Mouse (Mus musculus) left cerebral cortex, postnatal 25 days (tissue): Measurements from ENCODE around the gene Shc2. TPM values are rescaled to one million over a fixed set of nuclear protein-coding genes. Genes with fewer than 3 reads are reported as not detected.

Source experiments
- DNase-seq, 2 experiments: peaks; one replicate each; pipeline ENCODE4 v3.0.0; 2022; ENCODE audit warnings: low spot score in 2 of 2, mixed read lengths in 1 of 2
- intact Hi-C: fragments of 180-260 bp; cut with DNase I; formaldehyde crosslinking; loops from one replicate; pipeline ENCODE4 v1.15.1; 2025
- total RNA-seq, 2 experiments: library from RNA; stranded (reverse); gene quantifications; 2 replicates each; pipeline ENCODE4 v1.2.3; 2021

Shc2 gene
- total RNA-seq, 2 experiments from 2014 or later = 42.2 to 44.4 TPM

- intact Hi-C loops = no loop called here
- no peak for DNase-seq
Measured at GRCm38 (mm10) chr10:79587061-79587751, 50.5 kb downstream of the Shc2 start, which contains the start of gene Theg. Gene Theg (minus strand): TSS chr10:79587331.

GRCm38 (mm10) chr10:79586243-79586642, 51.5 kb downstream of the Shc2 start:
- no peak for DNase-seq
- intact Hi-C loops = no loop called here

GRCm38 (mm10) chr10:79585723-79586122, 52.0 kb downstream of the Shc2 start:
- DNase-seq = no peak
- intact Hi-C loops = no loop called here

- DNase-seq = no peak
- intact Hi-C loops = no loop called here
Measured at GRCm38 (mm10) chr10:79585136-79585535, 52.6 kb downstream of the Shc2 start.

GRCm38 (mm10) chr10:79584426-79584825, 53.3 kb downstream of the Shc2 start:
- no peak for DNase-seq
- intact Hi-C loops = no loop called here

GRCm38 (mm10) chr10:79584021-79584420, 53.7 kb downstream of the Shc2 start:
- intact Hi-C loops = no loop called here
- no peak for DNase-seq

GRCm38 (mm10) chr10:79581501-79581900, 56.2 kb downstream of the Shc2 start:
- intact Hi-C loops = no loop called here
- DNase-seq = no peak

GRCm38 (mm10) chr10:79580811-79581210, 56.9 kb downstream of the Shc2 start:
- intact Hi-C loops = no loop called here
- peak in 1 of 2 experiments; percentile 37 for DNase-seq

- no peak for DNase-seq
- intact Hi-C loops = no loop called here
Measured at GRCm38 (mm10) chr10:79580356-79580755, 57.4 kb downstream of the Shc2 start.

GRCm38 (mm10) chr10:79579781-79580180, 57.9 kb downstream of the Shc2 start:
- intact Hi-C loops = no loop called here
- DNase-seq = no peak

GRCm38 (mm10) chr10:79578891-79579290, 58.8 kb downstream of the Shc2 start:
- intact Hi-C loops = no loop called here
- DNase-seq = no peak

GRCm38 (mm10) chr10:79578276-79578675, 59.4 kb downstream of the Shc2 start:
- intact Hi-C loops = no loop called here
- no peak for DNase-seq

GRCm38 (mm10) chr10:79577376-79577775, 60.3 kb downstream of the Shc2 start:
- DNase-seq = no peak
- intact Hi-C loops = no loop called here

- intact Hi-C loops = no loop called here
- DNase-seq = peak in 1 of 2 experiments; percentile 64
Measured at GRCm38 (mm10) chr10:79575754-79576153, 62.0 kb downstream of the Shc2 start.

- intact Hi-C loops = no loop called here
- DNase-seq = no peak
Measured at GRCm38 (mm10) chr10:79574796-79575195, 62.9 kb downstream of the Shc2 start.

- intact Hi-C loops = no loop called here
- no peak for DNase-seq
Measured at GRCm38 (mm10) chr10:79574350-79574749, 63.4 kb downstream of the Shc2 start.

- intact Hi-C loops = no loop called here
- DNase-seq = no peak
Measured at GRCm38 (mm10) chr10:79573611-79574010, 64.1 kb downstream of the Shc2 start.

GRCm38 (mm10) chr10:79571314-79571713, 66.4 kb downstream of the Shc2 start:
- intact Hi-C loops = no loop called here
- no peak for DNase-seq

GRCm38 (mm10) chr10:79569921-79570320, 67.8 kb downstream of the Shc2 start:
- intact Hi-C loops = no loop called here
- no peak for DNase-seq
